Mouse (Mus musculus): ENCODE results near the gene Gm815.

DNA sequence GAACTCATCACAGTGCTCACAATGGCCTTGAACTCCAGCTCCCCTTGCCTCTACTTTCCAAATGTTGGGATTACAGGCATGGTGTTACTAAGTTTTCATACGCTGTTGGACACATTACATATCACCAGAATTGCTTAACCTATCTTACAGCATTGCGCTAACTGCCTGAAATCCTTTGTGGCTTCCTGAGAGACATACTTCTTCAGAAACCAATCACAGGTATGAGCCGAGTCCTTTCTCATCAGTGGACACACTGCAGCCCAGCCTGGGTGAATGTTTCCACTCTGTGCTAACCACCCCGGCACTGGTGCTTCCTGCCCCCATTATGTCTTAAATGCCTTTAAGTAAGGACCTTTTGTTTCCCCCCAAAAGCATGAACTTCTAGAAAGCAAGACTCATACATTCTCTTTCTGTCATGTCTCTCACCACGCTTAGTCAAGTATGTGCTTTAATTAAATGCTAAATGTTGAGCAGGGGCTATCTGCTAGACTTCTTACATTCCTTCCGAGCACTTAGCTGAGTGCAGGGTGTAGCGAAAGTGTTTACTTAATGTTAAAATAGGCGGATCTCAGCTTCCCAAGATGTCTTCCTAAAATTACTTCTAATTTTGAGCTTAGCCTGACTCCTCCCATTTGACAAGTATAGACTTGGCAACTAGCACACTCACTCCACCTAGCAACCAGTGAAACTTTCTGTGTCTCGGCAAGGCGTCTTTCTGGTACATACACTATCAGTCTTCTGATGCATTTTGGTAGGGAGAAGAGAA lies 34.5 kb upstream of the Gm815 start:
- TF ChIP-seq POLR2A (IDR thresholded peaks at IDR 0.05; ENCODE audit: insufficient read depth, low read depth, low read length) (no peak), CTCF (IDR thresholded peaks at IDR 0.05; ENCODE audit: insufficient read depth, low read depth, low read length) (no peak)

Data from olfactory bulb, adult 2 months (tissue).